9 mouse cellular contexts compared by ENCODE assay signal in the genomic region with DNA sequence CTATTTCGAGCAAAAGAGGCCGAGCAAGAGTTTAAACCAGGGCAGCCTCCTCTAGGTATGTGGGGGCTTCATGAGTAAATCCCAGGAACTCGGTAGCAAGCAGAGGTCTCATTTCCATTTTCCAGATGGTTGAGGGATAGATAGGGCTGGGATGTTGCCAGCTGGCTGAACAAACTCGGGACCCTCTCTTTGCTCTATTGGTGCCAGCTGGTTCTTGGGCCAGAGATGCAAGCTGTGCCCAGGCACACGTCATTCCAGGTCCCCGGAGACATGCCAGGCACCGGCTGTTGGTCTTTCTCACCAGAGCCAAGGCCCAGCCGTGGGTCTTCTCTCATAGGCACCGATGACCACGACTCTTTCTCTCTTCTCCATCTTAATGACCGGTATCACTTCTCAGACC.
DNase-seq lines count a peak whose midpoint lies in the region; ATAC-seq and TF ChIP-seq lines count a peak whose summit lies in the region.
"Had no signal": no experiment of that assay in that cellular context is flagged by ENCODE, and none has a peak within 500 bp of the region (broad histone marks: within the 10 kb centered on the region; RNA-seq: fewer than 3 reads in every experiment).

No protein-coding gene starts in this region.

- H3K36me3 ChIP-seq in midbrain, embryonic 13.5 days = no peaks in the 10 kb centered on the region
- no peaks in the 10 kb centered on the region for H3K36me3 ChIP-seq in midbrain, embryonic 11.5 days (ENCODE audit: control insufficient read depth, insufficient read depth, low read length)
- H3K36me3 ChIP-seq in forebrain, embryonic 15.5 days = no peaks in the 10 kb centered on the region
- no peaks in the 10 kb centered on the region for H3K36me3 ChIP-seq in midbrain, embryonic 16.5 days (ENCODE audit: control insufficient read depth, insufficient read depth, low read length)
- H3K36me3 ChIP-seq in thymus, adult 2 months (ENCODE audit: control insufficient read depth, insufficient read depth, low read length) = no peaks in the 10 kb centered on the region

- WGBS in midbrain, embryonic 13.5 days = 83% methylated on average over 11 of the region's 11 CpGs
- 91% methylated on average over 11 of the region's 11 CpGs for WGBS in midbrain, embryonic 11.5 days
- WGBS in forebrain, embryonic 15.5 days = 47% methylated on average over 11 of the region's 11 CpGs
- WGBS in midbrain, embryonic 16.5 days = 74% methylated on average over 11 of the region's 11 CpGs
- WGBS in thymus, adult 2 months = 90% methylated on average over 11 of the region's 11 CpGs

- intact Hi-C loops in left cerebral cortex, adult 2 months (cut with DNase I) = no loop called here

- no peak overlapping the region for H3K4me3 ChIP-seq in midbrain, embryonic 13.5 days (replicated peaks)
- no peak overlapping the region for H3K4me3 ChIP-seq in midbrain, embryonic 11.5 days (ENCODE audit: low read depth, low read length)
- no peak overlapping the region for H3K4me3 ChIP-seq in forebrain, embryonic 15.5 days
- H3K4me3 ChIP-seq in midbrain, embryonic 16.5 days (ENCODE audit: low read depth, low read length) = no peak overlapping the region
- no peak overlapping the region for H3K4me3 ChIP-seq in thymus, adult 2 months (ENCODE audit: control insufficient read depth, insufficient read depth, low read length)
- H3K4me3 ChIP-seq in left cerebral cortex, adult 2 months = no peak overlapping the region

- no peak overlapping the region; the same call in 1 of the 2 replicates for H3K27ac ChIP-seq in midbrain, embryonic 13.5 days
- no peak overlapping the region for H3K27ac ChIP-seq in midbrain, embryonic 11.5 days (ENCODE audit: low read depth, low read length)
- H3K27ac ChIP-seq in forebrain, embryonic 15.5 days (replicated peaks) = peak overlapping the region; percentile 91
- 0 out of 2 replicates have a peak overlapping the region, but pooled peaks have one; percentile 31 for H3K27ac ChIP-seq in midbrain, embryonic 16.5 days (ENCODE audit: low read length)
- no peak overlapping the region for H3K27ac ChIP-seq in thymus, adult 2 months (ENCODE audit: control insufficient read depth, insufficient read depth, low read length)
- no peak overlapping the region for H3K27ac ChIP-seq in left cerebral cortex, adult 2 months

- no peak for TF ChIP-seq POLR2A in thymus, adult 2 months (IDR thresholded peaks at IDR 0.05; ENCODE audit: control insufficient read depth, extremely low read depth, insufficient read depth, low read length, poor library complexity)

- H3K4me2 ChIP-seq in midbrain, embryonic 13.5 days (replicated peaks) = no peak overlapping the region
- H3K4me2 ChIP-seq in midbrain, embryonic 11.5 days = no peak overlapping the region
- H3K4me2 ChIP-seq in forebrain, embryonic 15.5 days (replicated peaks) = no peak overlapping the region
- H3K4me2 ChIP-seq in midbrain, embryonic 16.5 days (ENCODE audit: low read length) = no peak overlapping the region

- no peaks in the 10 kb centered on the region for H3K27me3 ChIP-seq in midbrain, embryonic 13.5 days
- no peaks in the 10 kb centered on the region; the same call in 1 of the 2 replicates for H3K27me3 ChIP-seq in midbrain, embryonic 11.5 days (ENCODE audit: control insufficient read depth, insufficient read depth, low read length)
- H3K27me3 ChIP-seq in forebrain, embryonic 15.5 days = no peaks in the 10 kb centered on the region
- no peaks in the 10 kb centered on the region for H3K27me3 ChIP-seq in midbrain, embryonic 16.5 days (ENCODE audit: control insufficient read depth, insufficient read depth, low read depth, low read length)
- H3K27me3 ChIP-seq in thymus, adult 2 months (ENCODE audit: control insufficient read depth, insufficient read depth, low read length) = no peaks in the 10 kb centered on the region
- H3K27me3 ChIP-seq: Patski had no signal

- no peak overlapping the region for H3K9ac ChIP-seq in midbrain, embryonic 13.5 days (replicated peaks)
- H3K9ac ChIP-seq in midbrain, embryonic 11.5 days (ENCODE audit: low read length) = no peak overlapping the region
- H3K9ac ChIP-seq in forebrain, embryonic 15.5 days (replicated peaks) = no peak overlapping the region
- no peak overlapping the region for H3K9ac ChIP-seq in midbrain, embryonic 16.5 days (ENCODE audit: low read depth, low read length)

- 0 out of 2 replicates have a peak, but pooled peaks have one; percentile 25 for ATAC-seq in midbrain, embryonic 13.5 days
- no peak for ATAC-seq in midbrain, embryonic 11.5 days (ENCODE audit: low FRiP score)
- peak; percentile 68 for ATAC-seq in forebrain, embryonic 15.5 days (replicated peaks)
- peak; percentile 59 for ATAC-seq in midbrain, embryonic 16.5 days
- ATAC-seq: Patski had no signal

- H3K4me1 ChIP-seq in midbrain, embryonic 13.5 days (replicated peaks) = peaks cover 10% of the 10 kb centered on the region
- H3K4me1 ChIP-seq in midbrain, embryonic 11.5 days (ENCODE audit: control insufficient read depth, insufficient read depth, low read length) = 0 out of 2 replicates have a peak, but pooled peaks cover 3% of the 10 kb centered on the region
- H3K4me1 ChIP-seq in forebrain, embryonic 15.5 days = peaks cover 47% of the 10 kb centered on the region
- peaks cover 3% of the 10 kb centered on the region; the same call in 1 of the 2 replicates for H3K4me1 ChIP-seq in midbrain, embryonic 16.5 days (ENCODE audit: control insufficient read depth, insufficient read depth, low read length)
- peaks cover 18% of the 10 kb centered on the region for H3K4me1 ChIP-seq in thymus, adult 2 months (replicated peaks; ENCODE audit: control insufficient read depth, insufficient read depth, low read length)

- DNase-seq in adrenal gland, postnatal 10 days = peak; percentile 39
- no peak for DNase-seq in adrenal gland, adult 8-10 months
- DNase-seq in midbrain, embryonic 11.5 days (ENCODE audit: low spot score, missing footprints) = no peak
- no peak for DNase-seq in thymus, adult 2 months
- no peak for DNase-seq in left cerebral cortex, adult 2 months (ENCODE audit: extremely low spot score in 1 of 2, low spot score in 2 of 2)

- H3K9me3 ChIP-seq in midbrain, embryonic 13.5 days = no peaks in the 10 kb centered on the region
- H3K9me3 ChIP-seq in midbrain, embryonic 11.5 days (ENCODE audit: control insufficient read depth, low read length) = no peaks in the 10 kb centered on the region
- no peaks in the 10 kb centered on the region for H3K9me3 ChIP-seq in forebrain, embryonic 15.5 days
- no peaks in the 10 kb centered on the region for H3K9me3 ChIP-seq in midbrain, embryonic 16.5 days (replicated peaks; ENCODE audit: control insufficient read depth, low read length, poor library complexity, severe bottlenecking)

- no peak for TF ChIP-seq CTCF in thymus, adult 2 months (IDR thresholded peaks at IDR 0.05; ENCODE audit: borderline replicate concordance, control insufficient read depth, extremely low read depth, insufficient read depth, low read length, poor library complexity)
- no peak for TF ChIP-seq CTCF in left cerebral cortex, adult 2 months (IDR thresholded peaks at IDR 0.05)

Comparison
In these comparisons a context has a peak if more than half of its experiments do, and no peak if none do; other contexts are left out.
1. H3K27ac ChIP-seq: peak in forebrain, embryonic 15.5 days (single experiment) and midbrain, embryonic 16.5 days (single experiment); none in midbrain, embryonic 13.5 days (single experiment), midbrain, embryonic 11.5 days (single experiment), thymus, adult 2 months (single experiment) and left cerebral cortex, adult 2 months (single experiment).